Mouse (Mus musculus): Measurements from ENCODE around the gene Vamp4. TPM values are rescaled to one million over a fixed set of nuclear protein-coding genes. Genes with fewer than 3 reads are reported as not detected.
A peak's percentile ranks its signal among the peaks of the same experiment; 100 is the strongest.

Gene Vamp4
- total and polyA plus RNA-seq, 2 experiments from 2014 or later, result 4.1 to 26.4 TPM

DNA sequence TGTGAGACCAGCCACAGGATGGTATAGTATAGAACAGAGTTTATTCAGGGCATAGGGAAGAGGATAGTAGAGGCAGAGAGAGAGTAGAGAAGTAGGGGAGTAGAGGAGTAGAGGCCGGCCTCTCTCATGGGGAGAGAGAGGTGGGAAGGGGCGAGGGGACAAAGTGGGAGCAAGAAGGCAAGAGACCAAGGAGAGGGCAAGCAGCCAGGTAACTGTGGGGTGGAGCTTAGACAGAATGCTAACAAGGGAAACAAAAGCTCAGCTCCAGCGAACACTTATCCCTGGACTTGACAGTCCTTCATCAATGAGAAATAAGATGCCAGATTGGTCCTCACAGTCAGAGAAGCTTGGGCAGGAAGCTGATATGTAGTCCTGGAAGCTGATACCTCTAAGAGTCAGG is 72.3 kb downstream of the Vamp4 start:
- ATAC-seq (ENCODE audit: insufficient read depth, low read depth), result 0 out of 2 replicates have a peak, but pooled peaks have one; percentile 8
- H3K9me3 ChIP-seq (replicated peaks; ENCODE audit: control insufficient read depth, low read length), result no peaks in the 10 kb centered on the region
- no peaks in the 10 kb centered on the region for H3K36me3 ChIP-seq (replicated peaks; ENCODE audit: control insufficient read depth, insufficient read depth, low read length)
- H3K27me3 ChIP-seq (ENCODE audit: control insufficient read depth, insufficient read depth, low read length), result no peaks in the 10 kb centered on the region
- no peak overlapping the region for H3K27ac ChIP-seq (ENCODE audit: low read depth)
- H3K9ac ChIP-seq (replicated peaks; ENCODE audit: low read depth, low read length), result no peak overlapping the region
- no peak overlapping the region for H3K4me2 ChIP-seq (ENCODE audit: low read depth, low read length)
- DNase-seq (ENCODE audit: low spot score), result no peak
- no peak for TF ChIP-seq CTCF (IDR thresholded peaks at IDR 0.05; ENCODE audit: low read depth)
- no peak for TF ChIP-seq EP300 (IDR thresholded peaks at IDR 0.05; ENCODE audit: low read depth)
- 79% methylated on average over 3 of the region's 3 CpGs for WGBS
- no peak overlapping the region for H3K4me3 ChIP-seq (ENCODE audit: low read depth, low read length)
- 0 out of 2 replicates have a peak, but pooled peaks cover under 1% of the 10 kb centered on the region for H3K4me1 ChIP-seq (ENCODE audit: control insufficient read depth, insufficient read depth)

DNA sequence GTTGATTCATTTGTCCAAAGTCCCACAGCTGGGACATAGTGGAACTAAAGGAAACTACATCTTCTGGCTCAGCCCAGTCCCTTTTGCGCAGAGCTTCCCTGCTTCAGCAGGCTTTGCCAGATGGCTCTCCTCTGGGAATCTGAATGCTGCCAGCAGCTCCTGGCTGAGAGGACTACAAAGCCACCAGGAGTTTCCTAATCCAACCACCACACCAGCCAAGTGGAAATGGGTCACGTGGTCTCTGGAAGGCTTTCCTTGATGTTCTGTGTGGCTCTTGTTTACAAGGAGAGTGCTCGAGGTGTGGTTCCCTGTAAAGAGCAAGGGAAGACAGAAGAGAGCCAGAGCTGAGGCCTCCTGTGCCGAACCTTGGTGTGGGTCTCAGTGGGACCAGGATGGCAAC is 73.4 kb downstream of the Vamp4 start:
- no peak for DNase-seq (ENCODE audit: low spot score)
- H3K27me3 ChIP-seq (ENCODE audit: control insufficient read depth, insufficient read depth, low read length), result no peaks in the 10 kb centered on the region
- TF ChIP-seq EP300 (IDR thresholded peaks at IDR 0.05; ENCODE audit: low read depth) (no peak), CTCF (IDR thresholded peaks at IDR 0.05; ENCODE audit: low read depth) (no peak)
- H3K4me1 ChIP-seq (ENCODE audit: control insufficient read depth, insufficient read depth), result no peaks in the 10 kb centered on the region
- no peak overlapping the region for H3K4me2 ChIP-seq (ENCODE audit: low read depth, low read length)
- no peak overlapping the region for H3K9ac ChIP-seq (replicated peaks; ENCODE audit: low read depth, low read length)
- WGBS, result 28% methylated on average over 4 of the region's 4 CpGs
- no peaks in the 10 kb centered on the region for H3K36me3 ChIP-seq (replicated peaks; ENCODE audit: control insufficient read depth, insufficient read depth, low read length)
- no peak; the same call in 1 of the 2 replicates for ATAC-seq (ENCODE audit: insufficient read depth, low read depth)
- no peaks in the 10 kb centered on the region for H3K9me3 ChIP-seq (replicated peaks; ENCODE audit: control insufficient read depth, low read length)
- H3K4me3 ChIP-seq (ENCODE audit: low read depth, low read length), result no peak overlapping the region
- no peak overlapping the region for H3K27ac ChIP-seq (ENCODE audit: low read depth)

DNA sequence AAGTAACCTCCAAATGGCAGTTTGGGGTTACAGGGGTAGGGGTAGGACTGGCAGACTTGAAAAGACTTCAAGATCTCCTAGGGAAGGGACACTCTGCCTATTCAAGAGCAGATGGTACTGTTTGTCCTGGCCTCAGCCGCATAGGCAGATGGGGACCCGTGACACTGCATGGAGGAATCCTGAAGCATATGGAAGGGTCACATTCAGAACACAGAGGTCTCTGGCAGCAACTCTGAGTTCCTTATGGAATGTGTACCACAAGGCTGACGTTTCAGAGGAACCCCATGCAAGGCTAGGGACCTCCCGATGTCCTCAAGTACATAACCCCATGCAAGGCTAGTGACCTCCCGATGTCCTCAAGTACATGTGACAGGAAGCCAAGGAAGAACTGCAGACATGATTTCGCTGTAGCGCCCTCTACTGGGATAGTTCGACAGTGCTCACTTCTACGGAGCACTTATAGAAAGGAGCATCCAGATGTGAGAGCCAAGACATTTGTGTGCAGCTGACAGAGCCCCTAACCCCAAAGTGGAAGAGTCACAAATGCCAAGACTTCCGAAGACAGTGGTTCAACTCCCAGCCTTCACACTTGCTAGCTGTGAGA is 75.9 kb downstream of the Vamp4 start:
- no peaks in the 10 kb centered on the region for H3K27me3 ChIP-seq (ENCODE audit: control insufficient read depth, insufficient read depth, low read length)
- no peaks in the 10 kb centered on the region for H3K4me1 ChIP-seq (ENCODE audit: control insufficient read depth, insufficient read depth)
- TF ChIP-seq CTCF (IDR thresholded peaks at IDR 0.05; ENCODE audit: low read depth), result no peak; the same call in 1 of the 2 replicates
- TF ChIP-seq EP300 (IDR thresholded peaks at IDR 0.05; ENCODE audit: low read depth), result no peak
- 77% methylated on average over 10 of the region's 10 CpGs for WGBS
- H3K4me3 ChIP-seq (ENCODE audit: low read depth, low read length), result no peak overlapping the region
- ATAC-seq (ENCODE audit: insufficient read depth, low read depth) (no peak), DNase-seq (ENCODE audit: low spot score) (no peak)
- H3K9me3 ChIP-seq (replicated peaks; ENCODE audit: control insufficient read depth, low read length), result no peaks in the 10 kb centered on the region
- H3K4me2 ChIP-seq (ENCODE audit: low read depth, low read length), result no peak overlapping the region
- no peak overlapping the region for H3K9ac ChIP-seq (replicated peaks; ENCODE audit: low read depth, low read length)
- H3K27ac ChIP-seq (ENCODE audit: low read depth), result no peak overlapping the region
- no peaks in the 10 kb centered on the region for H3K36me3 ChIP-seq (replicated peaks; ENCODE audit: control insufficient read depth, insufficient read depth, low read length)

DNA sequence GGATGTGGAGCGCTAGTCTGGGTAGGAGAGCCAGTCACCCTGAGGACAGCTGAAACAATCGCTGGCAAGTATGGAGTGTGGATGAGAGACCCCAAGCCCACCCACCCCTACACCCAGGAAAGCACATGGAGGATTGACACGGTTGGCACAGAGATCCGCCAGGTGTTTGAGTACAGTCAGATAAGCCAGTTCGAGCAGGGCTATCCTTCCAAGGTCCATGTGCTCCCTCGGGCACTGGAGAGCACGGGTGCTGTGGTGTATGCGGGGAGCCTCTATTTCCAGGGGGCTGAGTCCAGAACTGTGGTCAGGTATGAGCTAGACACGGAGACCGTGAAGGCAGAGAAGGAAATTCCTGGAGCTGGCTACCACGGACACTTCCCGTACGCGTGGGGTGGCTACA is 78.1 kb downstream of the Vamp4 start:
- Histone ChIP-seq H3K4me1 (ENCODE audit: control insufficient read depth, insufficient read depth) (no peaks in the 10 kb centered on the region), H3K9ac (replicated peaks; ENCODE audit: low read depth, low read length) (no peak overlapping the region), H3K4me2 (ENCODE audit: low read depth, low read length) (no peak overlapping the region), H3K27me3 (ENCODE audit: control insufficient read depth, insufficient read depth, low read length) (no peaks in the 10 kb centered on the region), H3K9me3 (replicated peaks; ENCODE audit: control insufficient read depth, low read length) (no peaks in the 10 kb centered on the region), H3K4me3 (ENCODE audit: low read depth, low read length) (no peak overlapping the region), H3K27ac (ENCODE audit: low read depth) (no peak overlapping the region), H3K36me3 (replicated peaks; ENCODE audit: control insufficient read depth, insufficient read depth, low read length) (no peaks in the 10 kb centered on the region)
- 84% methylated on average over 14 of the region's 14 CpGs for WGBS
- TF ChIP-seq EP300 (IDR thresholded peaks at IDR 0.05; ENCODE audit: low read depth) (no peak), CTCF (IDR thresholded peaks at IDR 0.05; ENCODE audit: low read depth) (no peak)
- no peak for DNase-seq (ENCODE audit: low spot score)
- no peak for ATAC-seq (ENCODE audit: insufficient read depth, low read depth)

Other genes with a start within 250 kb of the Vamp4 start
- gene Dnm3, start 92.5 kb upstream of the Vamp4 start, total RNA-seq (2014; rRNA removed; ENCODE audit: low replicate concordance), result 2.4 and 3.0 TPM in 2 replicates
- gene Dnm3, start 92.5 kb upstream of the Vamp4 start, polyA plus RNA-seq (2015; fragmentation: Nextera tagmentation; extraction: Ambion mirVana), result 1.9 and 2.3 TPM in 2 replicates
- 10.0 and 12.4 TPM in 2 replicates for gene Mettl13, start 22.0 kb upstream of the Vamp4 start, total RNA-seq (2014; rRNA removed; ENCODE audit: low replicate concordance)
- gene Mettl13, start 22.0 kb upstream of the Vamp4 start, polyA plus RNA-seq (2015; fragmentation: Nextera tagmentation; extraction: Ambion mirVana), result 6.3 and 7.0 TPM in 2 replicates
- 0.46 TPM in 1 of 2 replicates, not detected in the other for gene Myoc, start 68.6 kb downstream of the Vamp4 start, total RNA-seq (2014; rRNA removed; ENCODE audit: low replicate concordance)
- gene Myoc, start 68.6 kb downstream of the Vamp4 start, polyA plus RNA-seq (2015; fragmentation: Nextera tagmentation; extraction: Ambion mirVana), result not detected in 2 replicates
- gene Myocos, start 87.7 kb downstream of the Vamp4 start, total RNA-seq (2014; rRNA removed; ENCODE audit: low replicate concordance), result not detected in 2 replicates
- gene Myocos, start 87.7 kb downstream of the Vamp4 start, polyA plus RNA-seq (2015; fragmentation: Nextera tagmentation; extraction: Ambion mirVana), result not detected in 2 replicates
- gene Prrc2c, start 170.0 kb downstream of the Vamp4 start, total RNA-seq (2014; rRNA removed; ENCODE audit: low replicate concordance), result 35.7 and 54.6 TPM in 2 replicates
- 55.9 and 56.5 TPM in 2 replicates for gene Prrc2c, start 170.0 kb downstream of the Vamp4 start, polyA plus RNA-seq (2015; fragmentation: Nextera tagmentation; extraction: Ambion mirVana)
- 1.3 and 3.1 TPM in 2 replicates for gene Fmo4, start 243.5 kb downstream of the Vamp4 start, total RNA-seq (2014; rRNA removed; ENCODE audit: low replicate concordance)
- gene Fmo4, start 243.5 kb downstream of the Vamp4 start, polyA plus RNA-seq (2015; fragmentation: Nextera tagmentation; extraction: Ambion mirVana), result 0.20 and 0.32 TPM in 2 replicates

Data from heart, postnatal 0 days (tissue).